Mouse (Mus musculus): ENCODE measurements around the gene Antxr1. TPM values are rescaled to one million over a fixed set of nuclear protein-coding genes. Genes with fewer than 3 reads are reported as not detected.

Antxr1 gene
- polyA plus RNA-seq, 1 experiment from 2014 or later: 21.1 TPM

GRCm38 (mm10) chr6:87127049-87127753, 208.4 kb downstream of the Antxr1 start:
- Histone ChIP-seq H3K4me1 (peaks cover 16% of the 10 kb centered on the region), H3K36me3 (peaks cover 4% of the 10 kb centered on the region; the same call in 1 of the 2 replicates), H3K27me3 (no peaks in the 10 kb centered on the region), H3K4me3 (no peak overlapping the region), H3K4me2 (replicated peaks) (no peak overlapping the region), H3K27ac (no peak overlapping the region), H3K9me3 (peaks cover 5% of the 10 kb centered on the region; the same call in 1 of the 2 replicates), H3K9ac (no peak overlapping the region)
- no peak; the same call in 1 of the 2 replicates for ATAC-seq (ENCODE audit: low FRiP score, low read depth)
- WGBS: 51% methylated on average over 8 of the region's 8 CpGs

GRCm38 (mm10) chr6:87123973-87124372, 211.6 kb downstream of the Antxr1 start:
- Histone ChIP-seq H3K27me3 (no peaks in the 10 kb centered on the region), H3K36me3 (no peaks in the 10 kb centered on the region), H3K27ac (no peak overlapping the region), H3K9me3 (no peaks in the 10 kb centered on the region), H3K4me1 (peaks cover 25% of the 10 kb centered on the region), H3K4me3 (no peak overlapping the region), H3K9ac (no peak overlapping the region), H3K4me2 (replicated peaks) (no peak overlapping the region)
- no peak for ATAC-seq (ENCODE audit: low FRiP score, low read depth)
- WGBS: 94% methylated on average over 4 of the region's 4 CpGs

GRCm38 (mm10) chr6:87123406-87123805, 212.2 kb downstream of the Antxr1 start:
- no peak overlapping the region for H3K9ac ChIP-seq
- H3K36me3 ChIP-seq: no peaks in the 10 kb centered on the region
- H3K4me3 ChIP-seq: no peak overlapping the region
- H3K4me1 ChIP-seq: peaks cover 25% of the 10 kb centered on the region
- no peak overlapping the region for H3K27ac ChIP-seq
- ATAC-seq (ENCODE audit: low FRiP score, low read depth): no peak
- no peak overlapping the region for H3K4me2 ChIP-seq (replicated peaks)
- H3K27me3 ChIP-seq: no peaks in the 10 kb centered on the region
- no peaks in the 10 kb centered on the region for H3K9me3 ChIP-seq
- WGBS: 93% methylated on average over 6 of the region's 6 CpGs

- Histone ChIP-seq H3K4me3 (no peak overlapping the region), H3K4me2 (replicated peaks) (no peak overlapping the region), H3K27ac (no peak overlapping the region), H3K27me3 (no peaks in the 10 kb centered on the region), H3K9me3 (no peaks in the 10 kb centered on the region), H3K36me3 (no peaks in the 10 kb centered on the region), H3K4me1 (peaks cover 18% of the 10 kb centered on the region), H3K9ac (no peak overlapping the region)
- no peak for ATAC-seq (ENCODE audit: low FRiP score, low read depth)
- WGBS: 76% methylated on average over 7 of the region's 7 CpGs
These were observed 213.7 kb downstream of the Antxr1 start for GRCm38 (mm10) chr6:87121961-87122360.

- Histone ChIP-seq H3K27ac (no peak overlapping the region), H3K9ac (no peak overlapping the region), H3K4me2 (replicated peaks) (no peak overlapping the region), H3K4me3 (no peak overlapping the region), H3K4me1 (peaks cover 21% of the 10 kb centered on the region), H3K27me3 (no peaks in the 10 kb centered on the region), H3K9me3 (no peaks in the 10 kb centered on the region), H3K36me3 (no peaks in the 10 kb centered on the region)
- no peak for ATAC-seq (ENCODE audit: low FRiP score, low read depth)
- WGBS: 89% methylated on average over 6 of the region's 6 CpGs
These were observed 215.0 kb downstream of the Antxr1 start for GRCm38 (mm10) chr6:87120661-87121060.

- H3K4me3 ChIP-seq: no peak overlapping the region
- 62% methylated on average over 4 of the region's 4 CpGs for WGBS
- H3K27me3 ChIP-seq: no peaks in the 10 kb centered on the region
- no peaks in the 10 kb centered on the region for H3K36me3 ChIP-seq
- no peak overlapping the region for H3K4me2 ChIP-seq (replicated peaks)
- ATAC-seq (ENCODE audit: low FRiP score, low read depth): 0 out of 2 replicates have a peak, but pooled peaks have one; percentile 24
- H3K9ac ChIP-seq: no peak overlapping the region
- no peaks in the 10 kb centered on the region for H3K9me3 ChIP-seq
- H3K27ac ChIP-seq: no peak overlapping the region
- H3K4me1 ChIP-seq: peaks cover 24% of the 10 kb centered on the region
These were observed 215.6 kb downstream of the Antxr1 start for GRCm38 (mm10) chr6:87119975-87120374.

GRCm38 (mm10) chr6:87119066-87119837, 216.4 kb downstream of the Antxr1 start:
- no peak overlapping the region for H3K4me3 ChIP-seq
- no peak overlapping the region for H3K27ac ChIP-seq
- no peak overlapping the region for H3K4me2 ChIP-seq (replicated peaks)
- peaks cover 24% of the 10 kb centered on the region for H3K4me1 ChIP-seq
- WGBS: 76% methylated on average over 20 of the region's 20 CpGs
- peak; percentile 51; the same call in 1 of the 2 replicates for ATAC-seq (ENCODE audit: low FRiP score, low read depth)
- H3K27me3 ChIP-seq: no peaks in the 10 kb centered on the region
- H3K36me3 ChIP-seq: no peaks in the 10 kb centered on the region
- H3K9ac ChIP-seq: no peak overlapping the region
- no peaks in the 10 kb centered on the region for H3K9me3 ChIP-seq

- no peaks in the 10 kb centered on the region for H3K36me3 ChIP-seq
- no peak for ATAC-seq (ENCODE audit: low FRiP score, low read depth)
- 85% methylated on average over 7 of the region's 7 CpGs for WGBS
- peaks cover 34% of the 10 kb centered on the region for H3K4me1 ChIP-seq
- no peaks in the 10 kb centered on the region for H3K9me3 ChIP-seq
- no peak overlapping the region for H3K4me3 ChIP-seq
- no peaks in the 10 kb centered on the region for H3K27me3 ChIP-seq
- no peak overlapping the region for H3K4me2 ChIP-seq (replicated peaks)
- H3K9ac ChIP-seq: no peak overlapping the region
- no peak overlapping the region for H3K27ac ChIP-seq
These were observed 219.0 kb downstream of the Antxr1 start for GRCm38 (mm10) chr6:87116596-87116995.

- no peak for ATAC-seq (ENCODE audit: low FRiP score, low read depth)
- H3K27ac ChIP-seq: no peak overlapping the region
- 84% methylated on average over 2 of the region's 2 CpGs for WGBS
These were observed 219.6 kb downstream of the Antxr1 start for GRCm38 (mm10) chr6:87115981-87116380.

GRCm38 (mm10) chr6:87112125-87112524, 223.5 kb downstream of the Antxr1 start:
- no peak overlapping the region for H3K4me2 ChIP-seq (replicated peaks)
- H3K27me3 ChIP-seq: 0 out of 2 replicates have a peak, but pooled peaks cover 4% of the 10 kb centered on the region
- 76% methylated on average over 6 of the region's 6 CpGs for WGBS
- no peak for ATAC-seq (ENCODE audit: low FRiP score, low read depth)
- H3K4me3 ChIP-seq: no peak overlapping the region
- H3K9me3 ChIP-seq: no peaks in the 10 kb centered on the region
- no peaks in the 10 kb centered on the region for H3K36me3 ChIP-seq
- H3K4me1 ChIP-seq: peaks cover 29% of the 10 kb centered on the region
- H3K9ac ChIP-seq: no peak overlapping the region
- peak overlapping the region; percentile 35 for H3K27ac ChIP-seq

More at GRCm38 (mm10) chr6:87115981-87116380, 219.6 kb downstream of the Antxr1 start:
- Histone ChIP-seq H3K4me3 (no peak overlapping the region), H3K36me3 (no peaks in the 10 kb centered on the region), H3K9ac (no peak overlapping the region), H3K9me3 (no peaks in the 10 kb centered on the region), H3K4me1 (peaks cover 34% of the 10 kb centered on the region), H3K27me3 (0 out of 2 replicates have a peak, but pooled peaks cover 1% of the 10 kb centered on the region), H3K4me2 (replicated peaks) (no peak overlapping the region)

- 100% methylated on average over 1 of the region's 1 CpGs for WGBS
- Histone ChIP-seq H3K4me1 (peaks cover 26% of the 10 kb centered on the region), H3K4me3 (no peak overlapping the region), H3K9ac (no peak overlapping the region), H3K27ac (0 out of 2 replicates have a peak overlapping the region, but pooled peaks have one; percentile 35), H3K9me3 (no peaks in the 10 kb centered on the region), H3K4me2 (replicated peaks) (no peak overlapping the region), H3K36me3 (no peaks in the 10 kb centered on the region), H3K27me3 (0 out of 2 replicates have a peak, but pooled peaks cover 4% of the 10 kb centered on the region)
- ATAC-seq (ENCODE audit: low FRiP score, low read depth): no peak
These were observed 224.1 kb downstream of the Antxr1 start for GRCm38 (mm10) chr6:87111493-87111892.

- Histone ChIP-seq H3K4me2 (replicated peaks) (no peak within 1 kb of the TSS), H3K4me1 (peaks cover 44% of the 10 kb centered on the region), H3K27ac (peak within 1 kb of the TSS; percentile 48; the same call in 1 of the 2 replicates), H3K9me3 (no peaks in the 10 kb centered on the region), H3K36me3 (no peaks in the 10 kb centered on the region), H3K9ac (no peak within 1 kb of the TSS), H3K27me3 (no peaks in the 10 kb centered on the region), H3K4me3 (no peak within 1 kb of the TSS)
- 76% methylated on average over 11 of the region's 11 CpGs for WGBS
- no peak for ATAC-seq (ENCODE audit: low FRiP score, low read depth)
These were observed 231.4 kb downstream of the Antxr1 start, which contains the start of gene D6Ertd527e for GRCm38 (mm10) chr6:87104123-87104796. Gene D6Ertd527e, plus strand, starts transcription at chr6:87104746.
